Mouse (Mus musculus) MEL (cell line): ENCODE measurements around the gene Il17re. TPM values are rescaled to one million over a fixed set of nuclear protein-coding genes. Genes with fewer than 3 reads are reported as not detected.
A peak's percentile ranks its signal among the peaks of the same experiment; 100 is the strongest.

ENCODE experiments used
- DNase-seq: peaks from one replicate; pipeline ENCODE4 v3.0.0; 2011; ENCODE audit warnings: low read depth, low spot score
- H3K27ac ChIP-seq: 2 replicates; pipeline ENCODE4 v1.5.1; 2012; ENCODE audit warnings: low read depth, mild to moderate bottlenecking, control low read depth, low read length, moderate library complexity; ENCODE audit not compliant: control insufficient read depth
- H3K27me3 ChIP-seq, 2 experiments: fragments of 150-350 bp in 1 of 2; sonication (generic) in 1 of 2; 2 replicates each; pipeline ENCODE4 v1.6.1; 2012; ENCODE audit warnings: low read length in 2 of 2, mild to moderate bottlenecking in 2 of 2, improper control_type of control experiment in 1 of 2, moderate library complexity in 1 of 2; ENCODE audit not compliant: insufficient read depth in 2 of 2, control insufficient read depth in 1 of 2
- H3K36me3 ChIP-seq, 2 experiments: 2 replicates each; pipeline ENCODE4 v1.6.1; 2012 to 2014; ENCODE audit warnings: low read length in 2 of 2, improper control_type of control experiment in 1 of 2, inconsistent platforms in 1 of 2, mild to moderate bottlenecking in 1 of 2; ENCODE audit not compliant: insufficient read depth in 2 of 2, control insufficient read depth in 1 of 2
- H3K4me1 ChIP-seq, 2 experiments: fragments of 150-350 bp in 1 of 2; sonication (generic) in 1 of 2; 2 replicates each; pipeline ENCODE4 v1.6.1; 2012; ENCODE audit warnings: low read length in 2 of 2, improper control_type of control experiment in 1 of 2, mild to moderate bottlenecking in 1 of 2; ENCODE audit not compliant: insufficient read depth in 2 of 2, control insufficient read depth in 1 of 2
- H3K4me3 ChIP-seq, 2 experiments: fragments of 150-350 bp in 1 of 2; sonication (generic) in 1 of 2; 2 replicates each; pipeline ENCODE4 v1.5.1; 2012; ENCODE audit warnings: low read depth in 2 of 2, low read length in 2 of 2, mild to moderate bottlenecking in 2 of 2, moderate library complexity in 2 of 2, control low read depth in 1 of 2, improper control_type of control experiment in 1 of 2; ENCODE audit not compliant: control insufficient read depth in 1 of 2, insufficient read depth in 1 of 2
- H3K79me2 ChIP-seq: 2 replicates; pipeline ENCODE4 v1.6.1; 2012; ENCODE audit warnings: mild to moderate bottlenecking, low read length, moderate library complexity; ENCODE audit not compliant: control insufficient read depth, poor library complexity, insufficient read depth
- H3K9ac ChIP-seq: 2 replicates; pipeline ENCODE4 v1.6.1; 2012; ENCODE audit warnings: low read depth, mild to moderate bottlenecking, control low read depth, low read length, moderate library complexity; ENCODE audit not compliant: control insufficient read depth, poor library complexity, severe bottlenecking
- H3K9me3 ChIP-seq: fragments of 150-350 bp; sonication (generic); replicated peaks from 2 replicates; pipeline ENCODE4 v1.6.1; 2012; ENCODE audit warnings: mild to moderate bottlenecking, low read length, improper control_type of control experiment, moderate library complexity; ENCODE audit not compliant: insufficient read depth
- CHD1 ChIP-seq: IDR thresholded peaks from 2 replicates; pipeline ENCODE4 v1.6.1; 2012; ENCODE audit warnings: low read depth, mild to moderate bottlenecking, inconsistent platforms, low read length, improper control_type of control experiment
- CHD2 ChIP-seq: IDR thresholded peaks from 2 replicates; pipeline ENCODE4 v1.6.1; 2011; ENCODE audit warnings: low read length, improper control_type of control experiment
- CTCF ChIP-seq, 3 experiments: IDR thresholded peaks in 2 of 3; conservative IDR thresholded peaks in 1 of 3; 2 replicates each; pipeline ENCODE4 v1.5.1; 2011 to 2012; ENCODE audit warnings: low read length in 3 of 3, low read depth in 2 of 3, mild to moderate bottlenecking in 2 of 3, improper control_type of control experiment in 1 of 3, inconsistent platforms in 1 of 3, mixed read lengths in 1 of 3, moderate library complexity in 1 of 3; ENCODE audit not compliant: control insufficient read depth in 1 of 3, insufficient read depth in 1 of 3, poor library complexity in 1 of 3, severe bottlenecking in 1 of 3
- E2F4 ChIP-seq: IDR thresholded peaks from 2 replicates; pipeline ENCODE4 v1.6.1; 2011; ENCODE audit warnings: low read depth, low read length, improper control_type of control experiment, borderline replicate concordance
- EP300 ChIP-seq, 2 experiments: IDR thresholded peaks; 2 replicates each; pipeline ENCODE4 v1.6.1; 2011; ENCODE audit warnings: improper control_type of control experiment in 2 of 2, low read length in 2 of 2, low read depth in 1 of 2, mild to moderate bottlenecking in 1 of 2
- GABPA ChIP-seq: IDR thresholded peaks from 2 replicates; pipeline ENCODE4 v1.6.1; 2012; ENCODE audit warnings: low read depth, mild to moderate bottlenecking, inconsistent platforms, low read length, improper control_type of control experiment, moderate library complexity
- GATA1 ChIP-seq: IDR thresholded peaks from 2 replicates; pipeline ENCODE4 v1.6.1; 2011; ENCODE audit warnings: low read depth, low read length, improper control_type of control experiment
- KAT2A ChIP-seq: conservative IDR thresholded peaks from 2 replicates; pipeline ENCODE4 v1.6.1; 2012; ENCODE audit warnings: low read depth, low read length, improper control_type of control experiment, inconsistent platforms
- MAZ ChIP-seq: IDR thresholded peaks from 2 replicates; pipeline ENCODE4 v1.6.1; 2012; ENCODE audit warnings: low read depth, mild to moderate bottlenecking, inconsistent platforms, low read length, improper control_type of control experiment
- MXI1 ChIP-seq: IDR thresholded peaks from 2 replicates; pipeline ENCODE4 v1.6.1; 2011; ENCODE audit warnings: mild to moderate bottlenecking, low read depth, low read length, improper control_type of control experiment
- MYB ChIP-seq: IDR thresholded peaks from 2 replicates; pipeline ENCODE4 v1.6.1; 2011; ENCODE audit warnings: mild to moderate bottlenecking, low read depth, low read length, improper control_type of control experiment
- MYC ChIP-seq: IDR thresholded peaks from 2 replicates; pipeline ENCODE4 v1.6.1; 2011; ENCODE audit warnings: low read depth, mild to moderate bottlenecking, low read length, improper control_type of control experiment, moderate library complexity
- NELFE ChIP-seq: IDR thresholded peaks from 2 replicates; pipeline ENCODE4 v1.6.1; 2011; ENCODE audit warnings: low read depth, low read length, improper control_type of control experiment
- NRF1 ChIP-seq: IDR thresholded peaks from 2 replicates; pipeline ENCODE4 v1.6.1; 2014; ENCODE audit warnings: low read depth, mild to moderate bottlenecking, inconsistent platforms, low read length, improper control_type of control experiment, moderate library complexity; ENCODE audit not compliant: poor library complexity, insufficient read depth, severe bottlenecking
- RAD21 ChIP-seq: IDR thresholded peaks from 2 replicates; pipeline ENCODE4 v1.6.1; 2011; ENCODE audit warnings: mild to moderate bottlenecking, low read depth, low read length, improper control_type of control experiment
- RCOR1 ChIP-seq: IDR thresholded peaks from 2 replicates; pipeline ENCODE4 v1.6.1; 2012; ENCODE audit warnings: low read depth, mild to moderate bottlenecking, inconsistent platforms, low read length, improper control_type of control experiment
- SIN3A ChIP-seq: IDR thresholded peaks from 2 replicates; pipeline ENCODE4 v1.6.1; 2012; ENCODE audit warnings: low read length, improper control_type of control experiment, inconsistent platforms
- TAL1 ChIP-seq: IDR thresholded peaks from 2 replicates; pipeline ENCODE4 v1.6.1; 2012; ENCODE audit warnings: mild to moderate bottlenecking, inconsistent platforms, low read length, moderate library complexity, mixed read lengths
- TBP ChIP-seq: IDR thresholded peaks from 2 replicates; pipeline ENCODE4 v1.8.0; 2011; ENCODE audit warnings: low read depth, low read length, improper control_type of control experiment
- UBTF ChIP-seq: IDR thresholded peaks from 2 replicates; pipeline ENCODE4 v1.6.1; 2012; ENCODE audit warnings: low read depth, mild to moderate bottlenecking, inconsistent platforms, low read length, improper control_type of control experiment, moderate library complexity, borderline replicate concordance; ENCODE audit not compliant: insufficient read depth
- USF2 ChIP-seq, 2 experiments: IDR thresholded peaks; 2 replicates each; pipeline ENCODE4 v1.6.1; 2011 to 2012; ENCODE audit warnings: improper control_type of control experiment in 2 of 2, low read length in 2 of 2, borderline replicate concordance in 1 of 2, inconsistent platforms in 1 of 2, low read depth in 1 of 2, mild to moderate bottlenecking in 1 of 2; ENCODE audit not compliant: insufficient read depth in 1 of 2
- ZKSCAN1 ChIP-seq: IDR thresholded peaks from 2 replicates; pipeline ENCODE4 v1.6.1; 2012; ENCODE audit warnings: low read depth, mild to moderate bottlenecking, inconsistent platforms, low read length, improper control_type of control experiment, moderate library complexity
- polyA plus RNA-seq, 2 experiments: library from polyadenylated mRNA; stranded (reverse) in 1 of 2; unstranded in 1 of 2; fragments of >175 nt in 1 of 2; fragments of >200 nt in 1 of 2; gene quantifications; 2 replicates each; pipeline versions ENCODE4 v1.2.1 to v1.2.4; 2012; ENCODE audit warnings: low replicate concordance in 2 of 2, low read depth in 1 of 2; ENCODE audit not compliant: insufficient read length in 2 of 2, insufficient read depth in 1 of 2, missing spikeins in 1 of 2
- total RNA-seq: library from RNA; depleted of rRNA; stranded (reverse); fragments of 300-350 nt; gene quantifications from 2 replicates; pipeline ENCODE4 v1.2.3, GENCODE M21; 2012

The Il17re gene
- total and polyA plus RNA-seq, 3 experiments = not detected

GRCm38 (mm10) chr6:113473715-113474114 is 15.4 kb downstream of the Il17re start (continued):
- TF ChIP-seq RAD21 = no peak
- no peak for TF ChIP-seq GABPA
- TF ChIP-seq CTCF (IDR thresholded peaks at IDR 0.05 in 2 of 3, conservative IDR thresholded peaks at IDR 0.05 in 1 of 3; ENCODE audit: control insufficient read depth in 1 of 3, insufficient read depth in 1 of 3, low read depth in 2 of 3, low read length in 3 of 3, poor library complexity in 1 of 3, severe bottlenecking in 1 of 3) = no peak
- no peak; the same call in 1 of the 2 replicates for TF ChIP-seq NRF1
- peak; percentile 57 to 73 for TF ChIP-seq EP300 (IDR thresholded peaks at IDR 0.05; ENCODE audit: low read depth in 1 of 2, low read length in 2 of 2)
- TF ChIP-seq MAZ = no peak
- TF ChIP-seq CHD1 = no peak
- TF ChIP-seq CHD2 = no peak
- TF ChIP-seq SIN3A = peak; percentile 60; the same call in 1 of the 2 replicates
- 0 out of 2 replicates have a peak, but pooled peaks have one; percentile 0 for TF ChIP-seq MYC
- TF ChIP-seq MYB = no peak

GRCm38 (mm10) chr6:113477353-113477752 is 19.1 kb downstream of the Il17re start:
- H3K36me3 ChIP-seq = no peaks in the 10 kb centered on the region; a peak in 1 of 4 replicates
- no peak for DNase-seq
- no peak overlapping the region for H3K9ac ChIP-seq
- no peak for TF ChIP-seq TBP
- TF ChIP-seq KAT2A = no peak
- TF ChIP-seq CTCF (IDR thresholded peaks at IDR 0.05 in 2 of 3, conservative IDR thresholded peaks at IDR 0.05 in 1 of 3; ENCODE audit: control insufficient read depth in 1 of 3, insufficient read depth in 1 of 3, low read depth in 2 of 3, low read length in 3 of 3, poor library complexity in 1 of 3, severe bottlenecking in 1 of 3) = no peak
- TF ChIP-seq ZKSCAN1 = no peak
- TF ChIP-seq MAZ = no peak
- TF ChIP-seq SIN3A = no peak
- H3K79me2 ChIP-seq = no peaks in the 10 kb centered on the region
- peaks cover 2 to 5% of the 10 kb centered on the region in 2 experiments; a peak in 1 of 4 replicates for H3K27me3 ChIP-seq
- H3K4me1 ChIP-seq = peaks cover 4 to 8% of the 10 kb centered on the region in 2 experiments; a peak in 3 of 4 replicates
- no peak overlapping the region for H3K27ac ChIP-seq
- no peaks in the 10 kb centered on the region for H3K9me3 ChIP-seq
- H3K4me3 ChIP-seq = no peak overlapping the region

- TF ChIP-seq NELFE (no peak), GATA1 (no peak), NRF1 (no peak), TAL1 (no peak), EP300 (IDR thresholded peaks at IDR 0.05; ENCODE audit: low read depth in 1 of 2, low read length in 2 of 2) (no peak), ZKSCAN1 (no peak), TBP (no peak), USF2 (IDR thresholded peaks at IDR 0.05; ENCODE audit: borderline replicate concordance in 1 of 2, insufficient read depth in 1 of 2, low read depth in 1 of 2, low read length in 2 of 2) (no peak), MXI1 (no peak), CTCF (IDR thresholded peaks at IDR 0.05 in 2 of 3, conservative IDR thresholded peaks at IDR 0.05 in 1 of 3; ENCODE audit: control insufficient read depth in 1 of 3, insufficient read depth in 1 of 3, low read depth in 2 of 3, low read length in 3 of 3, poor library complexity in 1 of 3, severe bottlenecking in 1 of 3) (no peak), MYC (no peak), CHD2 (no peak), GABPA (no peak), E2F4 (no peak), MYB (no peak), UBTF (no peak), RAD21 (no peak), RCOR1 (no peak)
- Histone ChIP-seq H3K9me3 (no peaks in the 10 kb centered on the region), H3K4me1 (peaks cover 0 to 3% of the 10 kb centered on the region in 2 experiments; a peak in 2 of 4 replicates), H3K36me3 (no peaks in the 10 kb centered on the region), H3K4me3 (no peak overlapping the region), H3K27ac (no peak overlapping the region), H3K79me2 (0 out of 2 replicates have a peak, but pooled peaks cover 2% of the 10 kb centered on the region), H3K27me3 (peaks cover 2 to 5% of the 10 kb centered on the region in 2 experiments; a peak in 1 of 4 replicates), H3K9ac (no peak overlapping the region)
- DNase-seq = no peak
These were observed 20.6 kb downstream of the Il17re start for GRCm38 (mm10) chr6:113478906-113479305.
